Mouse (Mus musculus): ENCODE measurements at regions not wholly inside any gene's neighbourhood (a gene's known extent, or its start where the extent isn't known, plus 50 kb on each side); places are given as distances from the start of the nearest gene placed in this dataset.

- ATAC-seq (ENCODE audit: poor library complexity, severe bottlenecking): no peak
Observed at GRCm38 (mm10) chr7:69888251-69888650, 478.3 kb downstream of the Nr2f2 start.

GRCm38 (mm10) chr7:69877031-69877430, 489.5 kb downstream of the Nr2f2 start:
- no peak for ATAC-seq (ENCODE audit: poor library complexity, severe bottlenecking)

- no peak for ATAC-seq (ENCODE audit: poor library complexity, severe bottlenecking)
Observed at GRCm38 (mm10) chr7:69865801-69866200, 500.7 kb downstream of the Nr2f2 start.

- no peak for ATAC-seq (ENCODE audit: poor library complexity, severe bottlenecking)
Observed at GRCm38 (mm10) chr7:69844631-69845324, 521.8 kb downstream of the Nr2f2 start.

- ATAC-seq (ENCODE audit: poor library complexity, severe bottlenecking): no peak
Observed at GRCm38 (mm10) chr7:69837379-69837778, 529.2 kb downstream of the Nr2f2 start.

GRCm38 (mm10) chr7:69827251-69827650, 539.3 kb downstream of the Nr2f2 start:
- no peak for ATAC-seq (ENCODE audit: poor library complexity, severe bottlenecking)

GRCm38 (mm10) chr7:69820570-69820969, 546.0 kb downstream of the Nr2f2 start:
- no peak for ATAC-seq (ENCODE audit: poor library complexity, severe bottlenecking)

GRCm38 (mm10) chr7:69812301-69812700, 554.2 kb downstream of the Nr2f2 start:
- no peak for ATAC-seq (ENCODE audit: poor library complexity, severe bottlenecking)

- no peak for ATAC-seq (ENCODE audit: poor library complexity, severe bottlenecking)
Observed at GRCm38 (mm10) chr7:69810873-69811272, 555.7 kb downstream of the Nr2f2 start.

- no peak for ATAC-seq (ENCODE audit: poor library complexity, severe bottlenecking)
Observed at GRCm38 (mm10) chr7:69807220-69807619, 559.3 kb downstream of the Nr2f2 start.

- ATAC-seq (ENCODE audit: poor library complexity, severe bottlenecking): no peak
Observed at GRCm38 (mm10) chr7:69770980-69771348, 595.6 kb downstream of the Nr2f2 start.

- ATAC-seq (ENCODE audit: poor library complexity, severe bottlenecking): no peak
Observed at GRCm38 (mm10) chr7:69770313-69770979, 596.1 kb downstream of the Nr2f2 start.

- ATAC-seq (ENCODE audit: poor library complexity, severe bottlenecking): no peak
Observed at GRCm38 (mm10) chr7:69766451-69766850, 600.1 kb downstream of the Nr2f2 start.

- no peak for ATAC-seq (ENCODE audit: poor library complexity, severe bottlenecking)
Observed at GRCm38 (mm10) chr7:69740495-69740894, 626.0 kb downstream of the Nr2f2 start.

- ATAC-seq (ENCODE audit: poor library complexity, severe bottlenecking): no peak
Observed at GRCm38 (mm10) chr7:69738998-69739397, 627.5 kb downstream of the Nr2f2 start.

GRCm38 (mm10) chr7:69715081-69715480, 651.5 kb downstream of the Nr2f2 start:
- no peak for ATAC-seq (ENCODE audit: poor library complexity, severe bottlenecking)

- ATAC-seq (ENCODE audit: poor library complexity, severe bottlenecking): no peak
Observed at GRCm38 (mm10) chr7:69670211-69670610, 696.3 kb downstream of the Nr2f2 start.

GRCm38 (mm10) chr7:69655583-69655982, 711.0 kb downstream of the Nr2f2 start:
- no peak for ATAC-seq (ENCODE audit: poor library complexity, severe bottlenecking)

- no peak for ATAC-seq (ENCODE audit: poor library complexity, severe bottlenecking)
Observed at GRCm38 (mm10) chr7:69645449-69645848, 721.1 kb downstream of the Nr2f2 start.

GRCm38 (mm10) chr7:69641652-69642051, 724.9 kb downstream of the Nr2f2 start:
- no peak for ATAC-seq (ENCODE audit: poor library complexity, severe bottlenecking)

GRCm38 (mm10) chr7:69599866-69600265, 766.7 kb downstream of the Nr2f2 start:
- no peak for ATAC-seq (ENCODE audit: poor library complexity, severe bottlenecking)

GRCm38 (mm10) chr7:69585716-69586115, 780.8 kb downstream of the Nr2f2 start:
- no peak for ATAC-seq (ENCODE audit: poor library complexity, severe bottlenecking)

- ATAC-seq (ENCODE audit: poor library complexity, severe bottlenecking): no peak
Observed at GRCm38 (mm10) chr7:69585131-69585530, 781.4 kb downstream of the Nr2f2 start.
